Mouse (Mus musculus): ENCODE results near the gene Kif14. TPM values are rescaled to one million over a fixed set of nuclear protein-coding genes. Genes with fewer than 3 reads are reported as not detected.

Kif14 gene
- total and polyA plus RNA-seq, 3 experiments = 5.5 to 12.0 (median 7.8) TPM

DNA sequence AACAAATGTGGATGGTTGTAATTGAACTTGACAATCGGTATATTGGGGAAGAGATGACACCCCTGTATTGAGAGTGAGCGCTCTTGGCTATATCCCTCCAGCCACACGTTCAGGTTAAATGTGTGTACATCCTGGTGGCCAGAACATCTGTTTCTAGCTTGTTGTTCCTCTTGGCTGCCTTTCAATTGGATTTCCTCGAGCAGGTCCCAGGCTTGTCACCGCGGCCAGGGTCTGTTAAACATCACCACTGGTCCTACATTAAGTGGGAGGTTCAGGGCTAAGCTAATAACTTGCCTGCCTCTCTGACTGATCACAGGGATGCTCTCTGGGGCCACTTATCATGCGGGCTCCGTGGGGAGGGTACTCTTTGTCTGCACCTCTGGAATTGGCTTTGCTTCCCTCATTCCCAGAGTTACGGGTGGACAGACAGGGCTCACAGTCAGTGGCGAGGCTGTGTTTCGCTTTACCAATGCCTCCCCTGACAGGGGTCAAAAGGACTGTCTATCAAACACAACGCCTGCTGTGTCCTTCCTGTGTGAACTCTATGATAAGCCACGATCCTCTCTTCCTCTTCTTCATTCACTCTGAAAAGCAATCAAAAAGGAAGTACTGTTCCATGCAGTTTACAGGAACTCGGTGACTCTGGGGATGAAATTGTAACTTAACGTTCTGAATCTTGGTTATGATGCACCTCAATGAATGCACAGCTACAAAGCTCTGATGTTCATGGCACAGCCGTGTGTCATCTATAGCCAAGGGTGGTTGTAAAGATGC is 111.9 kb downstream of the Kif14 start:
- no peak overlapping the region for H3K27ac ChIP-seq (ENCODE audit: insufficient read depth, low read depth)
- H3K4me2 ChIP-seq (ENCODE audit: insufficient read depth, low read depth, poor library complexity, severe bottlenecking) = no peak overlapping the region
- no peaks in the 10 kb centered on the region for H3K9me3 ChIP-seq (replicated peaks; ENCODE audit: low read length)
- no peak overlapping the region for H3K9ac ChIP-seq (ENCODE audit: insufficient read depth, low read depth)
- H3K4me3 ChIP-seq (replicated peaks in 1 of 3; ENCODE audit: low read depth in 2 of 3, low read length in 2 of 3, poor library complexity in 1 of 3) = no peak overlapping the region
- dilution Hi-C loops (cut with MboI; ENCODE audit: extremely low pct_ligation_motif_present, extremely low pct_unique_long_range_greater_than_20kb, low sequenced_read_pairs) = no loop called here
- no peaks in the 10 kb centered on the region for H3K79me2 ChIP-seq (replicated peaks; ENCODE audit: control insufficient read depth, extremely low read depth, insufficient read depth, poor library complexity, severe bottlenecking)
- H3K36me3 ChIP-seq (replicated peaks in 1 of 2; ENCODE audit: control insufficient read depth in 1 of 2, insufficient read depth in 1 of 2, low read length in 1 of 2) = no peaks in the 10 kb centered on the region
- H3K27me3 ChIP-seq (replicated peaks) = no peaks in the 10 kb centered on the region
- in situ Hi-C loops (cut with MboI; ENCODE audit: low pct_ligation_motif_present, low pct_unique_long_range_greater_than_20kb, low sequenced_read_pairs) = no loop called here
- DNase-seq (ENCODE audit: extremely low read depth) = no peak
- no peak for TF ChIP-seq JUN (IDR thresholded peaks at IDR 0.05; ENCODE audit: insufficient read depth, low read depth, low read length)
- no peak for TF ChIP-seq UBTF (IDR thresholded peaks at IDR 0.05; ENCODE audit: low read depth, low read length)
- TF ChIP-seq SIN3A (IDR thresholded peaks at IDR 0.05; ENCODE audit: low read length) = no peak
- TF ChIP-seq ZNF384 (IDR thresholded peaks at IDR 0.05; ENCODE audit: low read depth, low read length) = no peak
- no peak for TF ChIP-seq CHD1 (IDR thresholded peaks at IDR 0.05; ENCODE audit: low read depth, low read length)
- TF ChIP-seq MAFK (IDR thresholded peaks at IDR 0.05; ENCODE audit: insufficient replicate concordance, low read length) = no peak
- no peak for TF ChIP-seq MXI1 (IDR thresholded peaks at IDR 0.05; ENCODE audit: low read depth, low read length)
- no peak for TF ChIP-seq MAZ (IDR thresholded peaks at IDR 0.05; ENCODE audit: low read depth, low read length)
- TF ChIP-seq NELFE (IDR thresholded peaks at IDR 0.05; ENCODE audit: low read depth, low read length) = no peak
- TF ChIP-seq RCOR1 (conservative IDR thresholded peaks at IDR 0.05; ENCODE audit: low read depth, low read length) = no peak
- no peak for TF ChIP-seq HCFC1 (IDR thresholded peaks at IDR 0.05; ENCODE audit: low read depth, low read length)
- TF ChIP-seq POLR2AphosphoS2 (IDR thresholded peaks at IDR 0.05; ENCODE audit: low read depth, low read length) = no peak
- H3K4me1 ChIP-seq (ENCODE audit: control insufficient read depth in 1 of 2, insufficient read depth in 2 of 2) = peaks cover 4 to 32% of the 10 kb centered on the region in 2 experiments; a peak in 3 of 4 replicates

DNA sequence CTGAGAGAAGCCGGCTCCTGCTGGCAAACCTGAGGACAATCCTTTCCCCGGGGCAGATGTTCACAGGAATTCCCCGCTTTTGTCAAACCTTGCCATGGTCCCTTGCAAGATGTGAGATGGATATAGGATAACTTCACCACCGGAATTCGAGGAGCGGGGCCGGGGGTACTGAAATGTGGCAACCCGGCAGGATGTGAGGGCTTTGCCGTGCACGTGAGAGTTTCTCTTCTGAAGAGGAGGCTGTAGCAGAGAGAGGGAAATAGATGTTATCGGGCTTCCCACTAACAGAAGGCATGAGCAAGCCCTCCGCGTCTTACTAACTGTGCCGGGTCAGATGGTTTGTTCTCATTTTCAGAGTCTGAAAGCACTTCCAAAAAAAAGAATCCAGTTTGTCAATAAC is 113.2 kb downstream of the Kif14 start:
- dilution Hi-C loops (cut with MboI; ENCODE audit: extremely low pct_ligation_motif_present, extremely low pct_unique_long_range_greater_than_20kb, low sequenced_read_pairs) = no loop called here
- Histone ChIP-seq H3K9me3 (replicated peaks; ENCODE audit: low read length) (no peaks in the 10 kb centered on the region), H3K27ac (ENCODE audit: insufficient read depth, low read depth) (no peak overlapping the region), H3K79me2 (replicated peaks; ENCODE audit: control insufficient read depth, extremely low read depth, insufficient read depth, poor library complexity, severe bottlenecking) (no peaks in the 10 kb centered on the region), H3K4me2 (ENCODE audit: insufficient read depth, low read depth, poor library complexity, severe bottlenecking) (no peak overlapping the region), H3K4me1 (ENCODE audit: control insufficient read depth in 1 of 2, insufficient read depth in 2 of 2) (peaks cover 4 to 29% of the 10 kb centered on the region in 2 experiments; a peak in 3 of 4 replicates), H3K36me3 (replicated peaks in 1 of 2; ENCODE audit: control insufficient read depth in 1 of 2, insufficient read depth in 1 of 2, low read length in 1 of 2) (no peaks in the 10 kb centered on the region), H3K4me3 (replicated peaks in 1 of 3; ENCODE audit: low read depth in 2 of 3, low read length in 2 of 3, poor library complexity in 1 of 3) (no peak overlapping the region), H3K27me3 (replicated peaks) (no peaks in the 10 kb centered on the region), H3K9ac (ENCODE audit: insufficient read depth, low read depth) (no peak overlapping the region)
- DNase-seq (ENCODE audit: extremely low read depth) = no peak
- TF ChIP-seq GABPA (IDR thresholded peaks at IDR 0.05; ENCODE audit: insufficient replicate concordance, low read depth, low read length) (no peak), MAZ (IDR thresholded peaks at IDR 0.05; ENCODE audit: low read depth, low read length) (no peak), MYC (IDR thresholded peaks at IDR 0.05; ENCODE audit: low read depth, low read length) (no peak), POLR2AphosphoS2 (IDR thresholded peaks at IDR 0.05; ENCODE audit: low read depth, low read length) (no peak)
- in situ Hi-C loops (cut with MboI; ENCODE audit: low pct_ligation_motif_present, low pct_unique_long_range_greater_than_20kb, low sequenced_read_pairs) = no loop called here
